Mouse (Mus musculus) c-Kit-positive CD71-positive TER-119-negative erythroid progenitor cells, embryonic 14.5 days (primary cell): Measurements from ENCODE around the gene Arid3c.
"Not testable (repeated sequence)": the region's sequence is repeated elsewhere in the genome, so short reads cannot be mapped to it uniquely, and the experiment has no call there.

Experiments
- DNase-seq: peaks from one replicate; pipeline ENCODE4 v3.0.0-alpha.2; 2013; ENCODE audit warnings: low read depth

The Arid3c gene

DNA sequence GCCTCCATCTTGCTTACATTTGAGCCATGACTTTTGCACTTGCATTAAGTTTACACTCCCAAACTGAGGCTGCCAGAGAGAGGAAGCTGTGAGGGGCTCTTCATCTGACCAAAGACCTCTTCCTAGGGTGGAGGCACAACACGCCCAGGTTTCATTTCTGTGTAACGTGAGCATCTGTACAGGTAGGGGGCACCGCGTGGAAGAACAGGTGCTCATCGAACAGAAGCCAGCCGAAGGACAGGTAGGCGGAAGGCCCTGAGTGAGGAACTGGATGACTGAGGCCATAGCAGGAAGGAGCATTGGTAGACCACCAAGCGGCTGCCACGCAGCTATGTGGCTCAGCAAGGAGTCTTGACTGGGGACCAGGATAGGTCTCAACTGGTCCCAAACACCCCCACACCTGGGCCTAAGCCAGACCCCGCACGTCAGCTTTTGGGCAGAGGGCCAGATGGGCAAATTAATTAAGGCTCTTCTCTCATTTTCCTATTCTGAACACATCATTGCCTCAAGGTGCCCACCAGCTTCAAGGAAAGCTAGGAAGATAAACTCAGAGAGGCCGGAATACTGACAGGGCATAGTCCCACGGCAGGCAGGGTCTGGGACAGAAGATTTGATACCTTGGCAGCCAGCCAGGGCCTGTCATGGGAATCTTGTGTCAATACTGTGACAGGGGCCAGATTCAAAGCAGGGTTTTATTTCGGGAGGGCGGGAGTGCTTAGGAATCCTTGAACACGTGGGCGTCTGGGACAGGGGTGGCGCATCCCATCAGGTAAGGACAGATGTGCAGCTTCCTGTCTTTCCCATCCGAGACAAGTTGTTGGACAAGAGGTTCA lies 24.8 kb downstream of the Arid3c start:
- DNase-seq, result no peak

- no peak for DNase-seq
Measured at GRCm38 (mm10) chr4:41704651-41705050, 26.3 kb downstream of the Arid3c start.

- not testable (repeated sequence) for DNase-seq
Measured at GRCm38 (mm10) chr4:41702226-41702625, 28.7 kb downstream of the Arid3c start.

DNA sequence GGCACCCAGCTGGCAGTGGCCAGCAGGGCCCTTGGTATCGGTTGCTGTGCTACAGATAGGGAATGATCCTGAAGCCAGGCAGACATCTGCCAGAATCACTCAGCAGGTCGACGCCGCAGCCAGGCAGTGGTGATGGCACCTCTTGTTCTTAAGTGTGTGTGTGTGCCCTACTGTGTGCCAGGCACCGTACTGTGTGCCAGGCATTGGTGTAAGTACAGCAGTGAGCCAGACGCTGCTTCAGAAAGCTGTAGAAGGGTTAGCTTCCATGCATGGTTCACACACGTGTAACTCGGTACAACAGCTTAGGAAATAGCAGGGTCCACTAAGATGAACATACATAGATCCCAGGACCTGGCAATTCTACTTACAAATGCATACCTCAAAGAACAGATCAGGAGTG lies 30.7 kb downstream of the Arid3c start:
- not testable (repeated sequence) for DNase-seq

DNA sequence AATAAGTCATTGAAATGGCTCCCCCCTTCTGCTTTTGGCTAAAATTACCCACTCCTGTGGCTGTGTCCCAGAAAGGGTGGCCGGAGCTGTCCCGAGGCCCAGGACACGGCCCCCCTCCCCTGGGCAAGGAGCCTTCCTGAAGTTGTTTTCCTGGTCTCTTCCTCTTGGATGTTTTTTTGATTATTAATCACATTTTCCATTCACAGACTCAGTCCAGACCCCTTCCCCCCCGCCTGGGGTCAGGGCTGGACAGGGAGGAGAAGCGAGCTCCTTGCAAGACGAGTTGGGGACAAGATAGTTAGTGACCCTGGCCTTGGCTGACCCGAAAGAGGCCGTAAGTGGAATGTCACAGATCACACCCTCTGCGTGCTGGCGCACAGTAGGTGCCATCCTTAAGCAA lies 31.2 kb downstream of the Arid3c start, which contains the start of gene Il11ra1:
TSS of gene Il11ra1 (plus strand) at position 207 of the 400 bp plus-strand sequence.
- not testable (repeated sequence) for DNase-seq

GRCm38 (mm10) chr4:41698421-41699016 lies 32.4 kb downstream of the Arid3c start:
- not testable (repeated sequence) for DNase-seq

DNA sequence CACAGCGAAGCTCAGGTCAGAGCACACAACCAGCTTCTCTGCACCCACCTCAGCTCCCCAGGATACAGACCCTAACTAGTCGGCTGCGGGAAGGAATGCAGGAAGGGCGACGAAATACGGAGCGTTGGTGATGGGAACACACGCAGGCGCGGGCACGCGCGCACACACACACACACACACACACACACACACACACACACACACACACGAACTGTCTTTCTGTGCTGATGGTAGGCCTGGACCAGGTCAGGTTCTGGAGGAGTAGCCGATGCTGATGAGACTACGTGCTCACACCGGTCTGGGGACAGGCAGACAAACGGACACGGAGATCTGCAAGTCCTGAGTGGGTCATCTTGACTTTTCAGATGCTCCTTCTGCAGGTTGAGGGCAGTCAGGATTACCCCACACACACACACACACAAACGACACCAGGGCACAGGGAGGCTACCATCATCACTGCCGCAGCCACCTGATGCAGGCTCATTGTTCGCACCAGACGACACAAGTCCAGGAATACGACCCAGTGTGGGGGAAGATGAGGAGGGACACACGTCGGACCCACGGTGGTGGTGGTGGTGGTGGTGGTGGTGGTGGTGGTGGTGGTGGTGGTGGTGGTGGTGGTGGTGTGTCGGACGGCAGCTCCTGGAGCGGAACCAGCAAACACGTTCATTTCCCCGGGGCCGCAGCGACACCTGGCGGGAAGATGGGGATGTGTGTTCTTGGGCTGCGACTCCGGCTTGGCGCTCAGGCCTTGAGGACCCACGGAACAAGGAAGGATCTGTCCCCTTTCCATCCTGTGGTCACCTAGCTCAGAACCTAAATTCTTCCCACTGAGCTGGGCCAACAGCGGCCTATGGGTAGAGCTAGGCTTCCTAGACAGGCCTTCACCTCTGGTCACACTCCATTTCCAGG lies 33.8 kb downstream of the Arid3c start, which contains the start of gene Cntfr:
TSS of gene Cntfr (minus strand) at position 160 of the 912 bp plus-strand sequence.
- DNase-seq, result peak; percentile 44

GRCm38 (mm10) chr4:41696452-41696851 lies 34.5 kb downstream of the Arid3c start:
- not testable (repeated sequence) for DNase-seq

GRCm38 (mm10) chr4:41695800-41696199 lies 35.1 kb downstream of the Arid3c start:
- not testable (repeated sequence) for DNase-seq

GRCm38 (mm10) chr4:41693511-41693910 lies 37.4 kb downstream of the Arid3c start:
- not testable (repeated sequence) for DNase-seq

- not testable (repeated sequence) for DNase-seq
Measured at GRCm38 (mm10) chr4:41690014-41690413, 40.9 kb downstream of the Arid3c start.

- not testable (repeated sequence) for DNase-seq
Measured at GRCm38 (mm10) chr4:41688562-41688961, 42.4 kb downstream of the Arid3c start.

GRCm38 (mm10) chr4:41685882-41686492 lies 45.0 kb downstream of the Arid3c start:
- not testable (repeated sequence) for DNase-seq

- not testable (repeated sequence) for DNase-seq
Measured at GRCm38 (mm10) chr4:41684931-41685453, 46.0 kb downstream of the Arid3c start.

DNA sequence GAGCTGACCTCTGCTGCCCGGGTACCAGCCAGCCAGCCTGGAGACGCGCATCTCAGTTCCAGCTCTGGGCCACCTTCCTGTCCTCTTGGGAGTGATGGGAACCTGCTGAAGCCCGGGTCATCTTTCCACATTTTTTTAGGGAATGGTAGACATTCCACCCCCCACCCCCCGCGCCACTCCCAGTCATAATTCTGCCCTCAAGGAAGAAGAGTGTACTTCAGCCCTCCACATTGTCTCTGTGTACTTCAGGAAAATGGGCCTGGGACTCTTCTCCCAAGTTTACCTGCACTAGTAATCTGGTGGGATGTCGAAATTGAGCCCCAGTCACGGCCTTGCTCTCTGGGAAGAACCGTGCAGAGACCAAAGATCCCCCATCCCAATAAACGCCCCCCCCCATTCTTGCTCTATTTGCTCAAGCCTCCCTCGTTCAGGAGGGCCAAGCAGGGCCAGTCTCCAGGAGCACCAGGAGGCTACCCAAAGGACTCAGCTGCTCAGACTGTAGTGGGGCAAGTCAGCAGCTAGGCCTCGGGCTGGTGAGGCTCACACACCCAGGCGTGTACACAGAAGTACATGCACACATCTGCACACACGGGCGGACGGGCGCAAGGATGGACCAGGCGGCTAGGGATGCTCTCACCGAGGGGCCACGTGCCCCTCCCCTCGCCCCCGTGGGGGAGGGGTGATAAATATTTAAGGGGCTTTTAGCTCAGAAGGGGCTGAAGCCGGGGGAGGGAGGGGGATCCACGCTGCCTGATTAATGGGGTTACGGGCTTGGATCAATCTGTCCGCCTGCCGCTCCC lies 46.6 kb downstream of the Arid3c start:
- not testable (repeated sequence) for DNase-seq

DNA sequence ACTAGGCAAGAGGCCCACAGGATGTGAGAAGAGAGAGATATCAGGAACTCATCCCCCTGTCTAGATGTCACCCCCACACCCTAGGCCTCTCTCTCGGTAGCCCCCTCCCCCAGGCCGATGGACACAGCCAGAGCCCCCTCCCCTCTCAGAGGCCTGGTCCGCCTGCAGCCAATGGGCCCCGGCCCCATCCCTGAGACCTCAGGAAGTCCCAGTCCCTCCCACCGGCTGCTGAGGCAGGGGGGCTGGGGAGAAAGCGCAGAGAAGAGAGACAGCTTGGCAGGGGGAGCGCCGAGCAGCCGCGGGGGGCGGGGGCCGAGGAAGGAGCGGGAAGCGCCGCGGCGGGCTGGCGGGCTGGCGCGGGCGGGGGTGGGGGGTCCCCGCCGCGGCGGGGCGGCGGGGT lies 47.6 kb downstream of the Arid3c start:
- not testable (repeated sequence) for DNase-seq

DNA sequence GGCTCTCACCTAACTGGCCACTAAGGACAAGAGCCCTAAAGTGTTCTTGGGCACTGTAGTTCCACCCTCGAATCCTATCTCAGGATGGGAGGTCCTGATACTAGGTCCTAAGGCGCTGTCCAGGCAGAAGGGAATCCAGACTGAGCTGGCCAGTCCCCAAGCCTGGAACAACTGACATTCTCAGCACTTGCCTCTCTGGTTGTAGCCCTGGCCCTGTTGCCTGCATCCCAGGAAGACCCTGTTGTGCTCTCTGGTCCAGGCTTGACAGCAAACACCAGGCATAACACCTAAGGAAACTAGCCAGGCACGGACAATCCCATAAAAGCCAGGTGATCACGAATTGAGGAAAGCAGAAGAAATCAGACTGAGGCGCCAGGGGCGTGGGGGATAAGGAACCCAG lies 48.2 kb downstream of the Arid3c start:
- DNase-seq, result no peak

DNA sequence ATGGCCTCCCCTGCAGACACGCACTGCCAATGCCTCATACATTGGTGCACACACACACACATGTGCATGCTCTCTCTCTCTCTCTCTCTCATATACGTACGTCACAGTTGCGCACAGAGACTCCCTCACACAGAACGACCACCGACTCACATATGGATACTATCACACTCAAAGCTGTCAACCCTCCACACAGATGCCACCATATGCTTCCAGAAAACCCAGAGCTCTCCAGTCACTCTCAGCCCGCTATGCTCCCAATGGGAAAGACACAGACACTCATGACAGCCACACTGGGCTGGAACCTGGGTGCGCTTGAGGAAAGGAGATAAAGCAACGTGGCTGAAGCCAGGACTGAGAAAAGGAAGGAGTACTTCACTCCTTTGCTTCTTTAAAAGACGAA lies 49.0 kb downstream of the Arid3c start:
- DNase-seq, result no peak

- no peak for DNase-seq
Measured at GRCm38 (mm10) chr4:41681176-41681575, 49.8 kb downstream of the Arid3c start.

DNA sequence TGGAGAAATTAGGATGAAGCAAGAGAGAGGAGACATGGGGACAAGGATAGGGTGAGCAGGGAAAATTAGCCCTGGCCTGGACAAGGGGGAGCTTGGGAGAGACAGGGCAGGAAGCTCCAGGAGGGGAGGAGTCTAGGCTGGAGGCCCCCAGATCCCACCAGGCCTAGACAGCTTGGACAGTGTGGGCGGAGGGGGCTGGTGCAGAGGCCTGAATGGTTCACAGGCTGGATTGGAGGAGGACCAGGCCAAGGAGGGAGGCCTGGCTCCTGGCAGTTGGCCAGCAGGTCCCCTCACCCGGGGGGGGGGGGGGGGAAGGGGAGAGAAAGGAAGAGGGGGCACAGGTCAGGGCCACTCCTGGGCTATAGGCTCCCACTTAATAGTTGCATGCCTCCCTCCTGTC lies 51.7 kb downstream of the Arid3c start:
- no peak for DNase-seq

DNA sequence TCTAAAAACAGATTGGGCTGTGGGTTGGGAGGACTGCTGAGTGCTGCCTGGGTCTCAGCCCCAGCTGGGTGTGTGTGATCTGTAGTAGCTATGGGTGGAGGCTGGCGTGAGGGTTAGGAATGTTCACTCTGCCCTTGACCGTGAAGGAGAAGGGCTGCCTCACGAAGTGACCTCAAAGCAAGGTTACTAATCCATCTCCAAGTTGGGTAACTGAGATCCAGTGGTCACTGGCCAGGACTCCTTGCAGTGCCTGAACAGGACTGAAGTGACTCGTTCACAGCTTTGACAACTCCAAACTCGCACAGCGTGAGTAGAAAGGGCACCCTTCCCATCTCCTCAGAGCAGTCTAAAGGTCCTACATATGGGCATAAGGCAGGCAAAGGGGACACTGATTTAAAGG lies 52.1 kb downstream of the Arid3c start:
- no peak for DNase-seq
